Mouse (Mus musculus) hindbrain, embryonic 15.5 days (tissue): Measurements from ENCODE around the gene Tbc1d1. TPM values are rescaled to one million over a fixed set of nuclear protein-coding genes. Genes with fewer than 3 reads are reported as not detected.

ENCODE experiments used
- ATAC-seq: fragments of 200-750 bp; cut with Nextera tagmentation; 2 replicates; pipeline ENCODE4 v1.8.0; 2017; ENCODE audit warnings: low read depth, moderate number of reproducible peaks, moderate TSS enrichment; ENCODE audit not compliant: low FRiP score
- H3K27ac ChIP-seq: fragments of 300-500 bp; sonication (generic); replicated peaks from 2 replicates; pipeline ENCODE4 v1.5.1; 2015; ENCODE audit warnings: mild to moderate bottlenecking, inconsistent platforms
- H3K27me3 ChIP-seq: fragments of 300-500 bp; sonication (generic); 2 replicates; pipeline ENCODE4 v1.6.1; 2015; ENCODE audit warnings: control low read depth, inconsistent platforms
- H3K36me3 ChIP-seq: fragments of 300-500 bp; sonication (generic); 2 replicates; pipeline ENCODE4 v1.6.1; 2015; ENCODE audit warnings: control low read depth, inconsistent platforms
- H3K4me1 ChIP-seq: fragments of 300-500 bp; sonication (generic); replicated peaks from 2 replicates; pipeline ENCODE4 v1.6.1; 2015; ENCODE audit warnings: control low read depth, inconsistent platforms
- H3K4me2 ChIP-seq: fragments of 300-500 bp; sonication (generic); 2 replicates; pipeline ENCODE4 v1.6.1; 2015; ENCODE audit warnings: moderate library complexity, mild to moderate bottlenecking, inconsistent platforms
- H3K4me3 ChIP-seq: fragments of 300-500 bp; sonication (generic); 2 replicates; pipeline ENCODE4 v1.5.1; 2015; ENCODE audit warnings: mild to moderate bottlenecking, inconsistent platforms
- H3K9ac ChIP-seq: fragments of 300-500 bp; sonication (generic); 2 replicates; pipeline ENCODE4 v1.6.1; 2015; ENCODE audit warnings: inconsistent platforms
- H3K9me3 ChIP-seq: fragments of 300-500 bp; sonication (generic); 2 replicates; pipeline ENCODE4 v1.6.1; 2016; ENCODE audit warnings: control low read depth, inconsistent platforms
- WGBS: fragments of 180-500 bp; shearing (Covaris S2); methylation state at CpG from one replicate; pipeline ENCODE4 v1.1.7; 2015; 5-methylcytosine and 5-hydroxymethylcytosine counted together
- polyA plus RNA-seq: library from polyadenylated mRNA; unstranded; fragments of >200 nt; fragmentation: Nextera tagmentation; extraction: Ambion mirVana; gene quantifications from 2 replicates; pipeline ENCODE4 v1.2.1, GENCODE M21; 2015

Tbc1d1 gene
- polyA plus RNA-seq, 1 experiment from 2014 or later: 10.5 TPM

DNA sequence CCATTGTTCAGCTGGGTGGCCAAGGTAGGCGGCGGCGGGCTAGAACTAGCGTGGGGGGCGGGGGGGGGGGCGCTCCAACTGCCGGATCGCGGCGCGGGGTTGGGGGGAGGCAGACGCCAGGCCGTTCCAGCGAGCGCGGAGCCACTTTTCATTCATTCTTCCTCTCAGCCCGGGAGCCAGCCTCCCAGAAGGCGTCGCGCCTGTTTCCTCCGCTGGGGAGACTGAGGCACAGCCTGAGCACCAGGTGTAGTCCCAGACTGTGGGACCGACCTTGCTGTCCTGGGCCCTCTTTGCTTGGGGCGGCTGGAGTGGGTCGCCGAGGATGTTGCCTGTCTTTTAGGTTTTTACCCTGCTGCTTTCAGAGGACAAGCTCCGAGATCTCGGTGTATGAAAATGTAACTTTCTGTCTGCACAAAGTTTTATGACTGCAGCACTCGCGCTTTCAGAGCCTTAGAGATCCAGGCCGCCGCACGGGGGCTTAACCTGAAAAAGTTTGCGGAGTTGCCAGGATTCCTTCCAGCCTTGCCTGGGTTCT is 74.5 kb downstream of the Tbc1d1 start:
- H3K27ac ChIP-seq: peak overlapping the region; percentile 55
- peak; percentile 70; the same call in 1 of the 2 replicates for ATAC-seq

DNA sequence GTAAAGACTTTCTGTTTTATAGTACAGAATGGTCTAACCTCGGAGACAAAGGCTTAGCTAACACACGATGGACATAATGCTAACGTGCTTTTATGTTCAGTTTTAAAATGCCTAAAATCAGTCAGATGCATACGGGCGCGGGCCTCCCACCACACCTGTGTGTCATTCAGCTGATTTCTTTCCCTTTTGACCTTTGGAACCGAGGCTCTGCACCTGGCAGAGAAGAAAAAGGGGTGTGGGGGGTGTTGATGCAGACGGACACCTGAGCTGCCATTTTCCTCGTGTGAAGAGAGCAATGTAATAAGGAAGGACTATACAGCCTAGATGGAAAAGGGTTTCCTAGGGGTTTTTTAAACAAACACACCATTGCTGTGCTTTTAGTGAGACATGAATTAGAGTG is 76.8 kb downstream of the Tbc1d1 start:
- Histone ChIP-seq H3K27ac (no peak overlapping the region), H3K4me1 (peaks cover 8% of the 10 kb centered on the region), H3K27me3 (no peaks in the 10 kb centered on the region), H3K9me3 (no peaks in the 10 kb centered on the region), H3K36me3 (no peaks in the 10 kb centered on the region), H3K9ac (no peak overlapping the region), H3K4me2 (no peak overlapping the region), H3K4me3 (no peak overlapping the region)
- WGBS: 82% methylated on average over 9 of the region's 9 CpGs
- no peak for ATAC-seq

More for the DNA sequence above, 74.5 kb downstream of the Tbc1d1 start:
- under 1% methylated on average over 27 of the region's 33 CpGs for WGBS
- Histone ChIP-seq H3K9ac (peak overlapping the region; percentile 61), H3K36me3 (no peaks in the 10 kb centered on the region), H3K4me3 (peak overlapping the region; percentile 68), H3K4me2 (peak overlapping the region; percentile 99), H3K4me1 (peaks cover 12% of the 10 kb centered on the region), H3K27me3 (no peaks in the 10 kb centered on the region), H3K9me3 (no peaks in the 10 kb centered on the region)

DNA sequence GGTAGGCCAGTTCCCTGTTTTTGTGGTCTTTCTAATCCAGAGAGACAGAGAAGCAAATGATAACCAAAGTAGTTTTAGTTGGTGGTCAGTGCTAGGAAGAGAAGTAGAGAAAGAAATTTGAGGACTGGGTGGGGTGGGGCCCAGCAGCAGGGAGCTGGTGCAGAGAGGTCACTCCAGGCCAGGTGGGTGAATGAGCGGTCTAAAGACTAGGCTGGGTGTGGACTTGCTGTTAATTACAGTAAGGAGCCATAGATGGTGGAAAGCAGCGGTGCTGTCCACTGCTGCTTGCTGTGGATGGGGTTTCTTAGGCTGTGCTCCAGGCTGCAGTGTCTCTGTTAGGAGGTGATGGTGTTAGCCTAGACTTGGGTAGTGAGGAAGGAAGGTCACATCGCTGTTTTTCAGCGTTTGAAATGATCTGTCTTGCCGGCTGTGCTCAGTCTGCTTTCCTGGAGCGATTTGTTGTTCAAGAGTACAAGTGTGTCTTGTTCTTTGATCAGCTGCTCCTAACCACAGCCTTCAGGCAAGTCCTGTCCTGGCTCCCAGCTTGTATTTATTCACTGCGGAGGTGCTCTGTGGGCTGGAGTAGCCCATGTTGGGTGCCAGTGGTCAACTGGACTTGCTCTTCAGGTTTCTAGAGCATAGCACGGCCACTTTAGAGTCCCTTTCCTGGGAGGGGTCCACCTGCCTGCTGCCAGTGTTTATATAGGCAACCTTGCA is 78.3 kb downstream of the Tbc1d1 start:
- peaks cover 8% of the 10 kb centered on the region for H3K4me1 ChIP-seq
- 77% methylated on average over 8 of the region's 8 CpGs for WGBS

DNA sequence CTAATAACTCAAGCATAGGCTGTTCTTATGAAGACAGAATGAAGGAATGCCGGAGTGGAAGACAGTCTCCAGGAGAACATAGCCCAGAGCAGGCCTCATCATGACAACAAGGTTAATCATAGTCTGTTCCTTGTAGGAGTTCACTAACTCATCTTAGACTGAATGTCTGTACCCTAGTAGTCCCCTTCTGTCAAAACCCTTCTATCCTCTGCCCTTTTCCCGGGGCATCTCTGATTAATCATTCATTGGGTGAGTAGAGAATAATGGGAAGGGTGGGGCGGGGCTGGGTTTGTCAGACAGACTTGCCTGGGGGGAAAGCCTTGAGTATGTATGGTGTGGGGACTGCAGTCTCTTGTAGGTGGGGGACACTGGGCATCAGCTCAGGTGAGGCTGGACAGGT is 79.1 kb downstream of the Tbc1d1 start:
- H3K36me3 ChIP-seq: no peaks in the 10 kb centered on the region
- no peak overlapping the region for H3K4me3 ChIP-seq
- no peak overlapping the region for H3K9ac ChIP-seq
- no peaks in the 10 kb centered on the region for H3K27me3 ChIP-seq
- no peak overlapping the region for H3K27ac ChIP-seq
- H3K4me1 ChIP-seq: peaks cover 8% of the 10 kb centered on the region
- H3K4me2 ChIP-seq: no peak overlapping the region
- ATAC-seq: no peak
- H3K9me3 ChIP-seq: no peaks in the 10 kb centered on the region
- WGBS: 50% methylated on average over 3 of the region's 3 CpGs

More for the DNA sequence above, 78.3 kb downstream of the Tbc1d1 start:
- H3K27ac ChIP-seq: no peak overlapping the region
- no peak overlapping the region for H3K9ac ChIP-seq
- no peak overlapping the region for H3K4me2 ChIP-seq
- H3K27me3 ChIP-seq: no peaks in the 10 kb centered on the region
- ATAC-seq: no peak
- H3K36me3 ChIP-seq: no peaks in the 10 kb centered on the region
- H3K9me3 ChIP-seq: no peaks in the 10 kb centered on the region
- no peak overlapping the region for H3K4me3 ChIP-seq

- Histone ChIP-seq H3K36me3 (no peaks in the 10 kb centered on the region), H3K27ac (no peak overlapping the region), H3K27me3 (no peaks in the 10 kb centered on the region), H3K4me1 (no peaks in the 10 kb centered on the region), H3K4me2 (no peak overlapping the region), H3K9me3 (no peaks in the 10 kb centered on the region), H3K4me3 (no peak overlapping the region), H3K9ac (no peak overlapping the region)
- 71% methylated on average over 7 of the region's 7 CpGs for WGBS
- ATAC-seq: no peak
Observed at GRCm38 (mm10) chr5:64236561-64236960, 80.5 kb downstream of the Tbc1d1 start.

DNA sequence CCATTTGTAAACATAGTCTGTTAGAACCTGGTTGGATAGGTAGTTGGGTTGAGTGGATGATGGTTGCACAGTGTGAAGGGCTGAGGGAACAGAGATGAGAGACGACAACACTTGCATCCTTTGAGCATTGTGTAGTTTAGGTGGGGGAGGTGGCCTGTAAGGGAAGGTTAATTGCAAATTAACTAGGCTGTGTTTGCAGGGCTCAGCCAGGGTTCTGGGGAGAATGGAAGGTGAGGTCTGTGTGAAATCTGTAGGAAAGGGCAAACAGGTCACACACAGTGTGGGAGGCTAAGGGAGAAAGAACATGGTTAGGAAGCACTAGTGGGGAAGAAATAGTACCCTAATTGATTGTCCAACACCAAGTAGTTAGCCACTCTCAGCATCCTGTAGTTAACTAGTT is 81.2 kb downstream of the Tbc1d1 start:
- ATAC-seq: no peak

GRCm38 (mm10) chr5:64237693-64238092 is 81.6 kb downstream of the Tbc1d1 start:
- H3K27me3 ChIP-seq: no peaks in the 10 kb centered on the region
- H3K4me2 ChIP-seq: no peak overlapping the region
- 66% methylated on average over 3 of the region's 3 CpGs for WGBS
- no peak overlapping the region for H3K9ac ChIP-seq
- H3K4me3 ChIP-seq: no peak overlapping the region
- H3K36me3 ChIP-seq: no peaks in the 10 kb centered on the region
- no peaks in the 10 kb centered on the region for H3K9me3 ChIP-seq
- H3K27ac ChIP-seq: no peak overlapping the region
- no peaks in the 10 kb centered on the region for H3K4me1 ChIP-seq
- no peak for ATAC-seq

More for the DNA sequence above, 81.2 kb downstream of the Tbc1d1 start:
- Histone ChIP-seq H3K4me3 (no peak overlapping the region), H3K4me2 (no peak overlapping the region), H3K9ac (no peak overlapping the region), H3K27ac (no peak overlapping the region), H3K27me3 (no peaks in the 10 kb centered on the region), H3K36me3 (no peaks in the 10 kb centered on the region), H3K4me1 (no peaks in the 10 kb centered on the region), H3K9me3 (no peaks in the 10 kb centered on the region)
- WGBS: 21% methylated on average over 1 of the region's 1 CpGs

- no peak overlapping the region for H3K27ac ChIP-seq
- H3K4me1 ChIP-seq: no peaks in the 10 kb centered on the region
Observed at GRCm38 (mm10) chr5:64238894-64239652, 83.0 kb downstream of the Tbc1d1 start.

DNA sequence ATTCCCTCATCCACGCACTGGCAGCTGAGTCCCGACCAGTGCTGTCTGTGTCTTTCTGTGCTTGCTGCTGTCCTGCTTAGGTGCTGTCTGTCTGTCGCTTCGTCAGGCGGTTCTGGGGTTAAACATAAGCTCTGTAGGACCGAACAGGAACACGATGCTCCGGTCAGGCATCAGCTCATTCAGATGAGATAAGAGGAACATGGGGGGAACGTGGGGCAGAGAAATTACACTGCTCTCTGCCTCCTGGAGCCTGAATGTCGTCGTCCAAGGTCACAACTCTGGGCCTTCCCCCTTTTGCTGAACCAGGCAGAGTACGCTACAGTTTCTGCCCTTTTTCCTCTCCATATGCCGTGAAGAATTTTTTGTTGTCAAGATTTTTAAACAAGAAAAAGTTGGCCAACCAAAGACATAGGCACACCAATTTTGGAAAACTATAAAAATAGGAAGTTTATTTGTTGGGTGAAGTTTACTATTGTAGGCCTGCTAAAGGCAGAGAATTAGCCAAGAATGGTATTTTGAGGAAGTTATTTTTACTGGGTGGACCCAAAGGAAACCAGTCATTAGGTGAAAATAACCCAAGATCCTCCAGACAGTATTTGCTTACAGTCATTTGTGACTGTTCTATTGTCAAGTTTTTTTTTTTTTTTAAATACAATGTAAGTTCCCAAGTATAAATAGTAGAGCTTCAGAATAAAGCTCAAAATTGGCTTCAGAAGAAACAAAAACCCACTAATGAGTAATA is 85.0 kb downstream of the Tbc1d1 start:
- Histone ChIP-seq H3K4me1 (no peaks in the 10 kb centered on the region), H3K9ac (no peak overlapping the region), H3K9me3 (no peaks in the 10 kb centered on the region), H3K27ac (no peak overlapping the region), H3K27me3 (no peaks in the 10 kb centered on the region), H3K4me3 (no peak overlapping the region), H3K36me3 (no peaks in the 10 kb centered on the region), H3K4me2 (no peak overlapping the region)
- 74% methylated on average over 13 of the region's 13 CpGs for WGBS
- no peak for ATAC-seq

More at GRCm38 (mm10) chr5:64238894-64239652, 83.0 kb downstream of the Tbc1d1 start:
- H3K9me3 ChIP-seq: no peaks in the 10 kb centered on the region
- ATAC-seq: no peak
- no peaks in the 10 kb centered on the region for H3K36me3 ChIP-seq
- H3K9ac ChIP-seq: no peak overlapping the region
- H3K4me2 ChIP-seq: no peak overlapping the region
- H3K4me3 ChIP-seq: no peak overlapping the region
- H3K27me3 ChIP-seq: no peaks in the 10 kb centered on the region
- WGBS: 94% methylated on average over 3 of the region's 3 CpGs

- no peaks in the 10 kb centered on the region for H3K9me3 ChIP-seq
- H3K27me3 ChIP-seq: no peaks in the 10 kb centered on the region
- no peaks in the 10 kb centered on the region for H3K4me1 ChIP-seq
- 89% methylated on average over 8 of the region's 8 CpGs for WGBS
- no peaks in the 10 kb centered on the region for H3K36me3 ChIP-seq
- H3K4me2 ChIP-seq: no peak overlapping the region
- no peak overlapping the region for H3K4me3 ChIP-seq
- H3K27ac ChIP-seq: no peak overlapping the region
- ATAC-seq: no peak
- no peak overlapping the region for H3K9ac ChIP-seq
Observed at GRCm38 (mm10) chr5:64241867-64242266, 85.8 kb downstream of the Tbc1d1 start.

DNA sequence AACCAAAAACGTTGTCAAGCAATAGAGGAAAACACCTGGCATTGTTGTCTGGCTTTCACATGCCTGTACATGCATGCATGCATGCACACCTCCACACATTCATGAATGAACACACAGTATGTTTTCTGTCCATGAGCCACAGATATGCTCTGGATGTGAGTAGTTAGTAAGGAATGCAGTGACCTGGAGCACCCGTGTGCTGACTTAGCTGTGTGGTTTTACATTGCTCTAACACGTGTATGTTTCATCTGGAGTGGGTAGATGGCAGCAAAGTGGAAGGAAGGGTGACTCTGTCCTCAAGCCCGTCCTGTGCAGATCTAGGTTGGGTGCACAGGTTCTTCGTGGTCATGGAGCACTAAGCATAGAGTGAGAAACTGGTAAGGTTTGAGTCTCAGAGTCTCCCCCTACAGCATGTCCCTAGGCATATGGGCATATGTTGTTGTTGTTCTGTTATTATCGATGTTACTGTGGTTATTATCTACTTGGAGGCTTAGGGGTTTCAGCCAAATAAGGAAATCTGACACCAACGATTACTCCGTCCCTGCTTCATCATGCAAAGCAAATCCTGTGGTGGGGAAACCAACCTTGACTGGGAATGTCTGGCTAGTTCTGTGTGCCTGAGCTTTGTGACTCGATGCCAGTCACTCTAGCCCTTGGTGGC is 86.8 kb downstream of the Tbc1d1 start:
- H3K36me3 ChIP-seq: no peaks in the 10 kb centered on the region
- no peak overlapping the region for H3K27ac ChIP-seq
- no peak for ATAC-seq
- no peaks in the 10 kb centered on the region for H3K9me3 ChIP-seq
- H3K9ac ChIP-seq: no peak overlapping the region
- no peaks in the 10 kb centered on the region for H3K27me3 ChIP-seq
- no peak overlapping the region for H3K4me2 ChIP-seq
- 70% methylated on average over 9 of the region's 9 CpGs for WGBS
- no peaks in the 10 kb centered on the region for H3K4me1 ChIP-seq
- H3K4me3 ChIP-seq: no peak overlapping the region
